Mouse (Mus musculus): ENCODE measurements around the gene Pdss2. TPM values are rescaled to one million over a fixed set of nuclear protein-coding genes. Genes with fewer than 3 reads are reported as not detected.
A peak's percentile ranks its signal among the peaks of the same experiment; 100 is the strongest.

Pdss2 gene
- total and polyA plus RNA-seq, 2 experiments from 2014 or later, result 18.4 to 21.1 TPM

GRCm38 (mm10) chr10:43312211-43312610 is 90.9 kb downstream of the Pdss2 start:
- TF ChIP-seq CTCF (IDR thresholded peaks at IDR 0.05; ENCODE audit: low read depth), result no peak
- 14% methylated on average over 2 of the region's 2 CpGs for WGBS
- peaks cover 14% of the 10 kb centered on the region; the same call in 1 of the 2 replicates for H3K4me1 ChIP-seq (ENCODE audit: insufficient read depth)

GRCm38 (mm10) chr10:43312658-43313417 is 91.6 kb downstream of the Pdss2 start:
- Histone ChIP-seq H3K4me2 (ENCODE audit: low read depth) (no peak overlapping the region), H3K27ac (ENCODE audit: low read depth, low read length) (0 out of 2 replicates have a peak overlapping the region, but pooled peaks have one; percentile 35), H3K36me3 (ENCODE audit: insufficient read depth) (no peaks in the 10 kb centered on the region), H3K4me1 (ENCODE audit: insufficient read depth) (peaks cover 16% of the 10 kb centered on the region; the same call in 1 of the 2 replicates), H3K9me3 (ENCODE audit: low read length) (no peaks in the 10 kb centered on the region), H3K27me3 (ENCODE audit: insufficient read depth, low read length) (no peaks in the 10 kb centered on the region), H3K4me3 (ENCODE audit: low read depth, low read length) (no peak overlapping the region), H3K9ac (no peak overlapping the region)
- ATAC-seq (no peak), DNase-seq (no peak)
- 55% methylated on average over 7 of the region's 7 CpGs for WGBS
- TF ChIP-seq CTCF (IDR thresholded peaks at IDR 0.05; ENCODE audit: low read depth), result no peak

More at GRCm38 (mm10) chr10:43312211-43312610, 90.9 kb downstream of the Pdss2 start:
- H3K27ac ChIP-seq (ENCODE audit: low read depth, low read length), result peak overlapping the region; percentile 29; the same call in 1 of the 2 replicates
- no peaks in the 10 kb centered on the region for H3K27me3 ChIP-seq (ENCODE audit: insufficient read depth, low read length)
- H3K4me2 ChIP-seq (ENCODE audit: low read depth), result no peak overlapping the region
- no peaks in the 10 kb centered on the region for H3K36me3 ChIP-seq (ENCODE audit: insufficient read depth)
- ATAC-seq (peak; percentile 74), DNase-seq (peak; percentile 68)
- no peaks in the 10 kb centered on the region for H3K9me3 ChIP-seq (ENCODE audit: low read length)
- H3K9ac ChIP-seq, result no peak overlapping the region
- no peak overlapping the region for H3K4me3 ChIP-seq (ENCODE audit: low read depth, low read length)

GRCm38 (mm10) chr10:43315228-43315627 is 93.9 kb downstream of the Pdss2 start:
- no peak overlapping the region for H3K4me3 ChIP-seq (ENCODE audit: low read depth, low read length)
- H3K4me2 ChIP-seq (ENCODE audit: low read depth), result no peak overlapping the region
- DNase-seq (no peak), ATAC-seq (no peak)
- H3K9me3 ChIP-seq (ENCODE audit: low read length), result no peaks in the 10 kb centered on the region
- no peak overlapping the region for H3K27ac ChIP-seq (ENCODE audit: low read depth, low read length)
- no peak overlapping the region for H3K9ac ChIP-seq
- no peaks in the 10 kb centered on the region for H3K27me3 ChIP-seq (ENCODE audit: insufficient read depth, low read length)
- peaks cover 16% of the 10 kb centered on the region; the same call in 1 of the 2 replicates for H3K4me1 ChIP-seq (ENCODE audit: insufficient read depth)
- no peaks in the 10 kb centered on the region for H3K36me3 ChIP-seq (ENCODE audit: insufficient read depth)
- TF ChIP-seq CTCF (IDR thresholded peaks at IDR 0.05; ENCODE audit: low read depth), result no peak

- WGBS, result 15% methylated on average over 9 of the region's 9 CpGs
- no peak overlapping the region for H3K9ac ChIP-seq
- no peak for TF ChIP-seq CTCF (IDR thresholded peaks at IDR 0.05; ENCODE audit: low read depth)
- H3K9me3 ChIP-seq (ENCODE audit: low read length), result no peaks in the 10 kb centered on the region
- ATAC-seq (peak; percentile 36; the same call in 1 of the 2 replicates), DNase-seq (no peak)
- H3K27ac ChIP-seq (ENCODE audit: low read depth, low read length), result no peak overlapping the region
- H3K4me2 ChIP-seq (ENCODE audit: low read depth), result no peak overlapping the region
- no peaks in the 10 kb centered on the region for H3K27me3 ChIP-seq (ENCODE audit: insufficient read depth, low read length)
- peaks cover 12% of the 10 kb centered on the region; the same call in 1 of the 2 replicates for H3K4me1 ChIP-seq (ENCODE audit: insufficient read depth)
- H3K36me3 ChIP-seq (ENCODE audit: insufficient read depth), result no peaks in the 10 kb centered on the region
- H3K4me3 ChIP-seq (ENCODE audit: low read depth, low read length), result no peak overlapping the region
These were observed 96.2 kb downstream of the Pdss2 start for GRCm38 (mm10) chr10:43317327-43317951.

- Histone ChIP-seq H3K9ac (no peak overlapping the region), H3K4me1 (ENCODE audit: insufficient read depth) (peaks cover 12% of the 10 kb centered on the region), H3K36me3 (ENCODE audit: insufficient read depth) (no peaks in the 10 kb centered on the region), H3K9me3 (ENCODE audit: low read length) (no peaks in the 10 kb centered on the region), H3K4me3 (ENCODE audit: low read depth, low read length) (no peak overlapping the region), H3K27ac (ENCODE audit: low read depth, low read length) (no peak overlapping the region), H3K27me3 (ENCODE audit: insufficient read depth, low read length) (no peaks in the 10 kb centered on the region), H3K4me2 (ENCODE audit: low read depth) (no peak overlapping the region)
- ATAC-seq (no peak), DNase-seq (no peak)
- TF ChIP-seq CTCF (IDR thresholded peaks at IDR 0.05; ENCODE audit: low read depth), result no peak
- WGBS, result 89% methylated on average over 5 of the region's 5 CpGs
These were observed 99.7 kb downstream of the Pdss2 start for GRCm38 (mm10) chr10:43321019-43321418.

- Histone ChIP-seq H3K4me2 (ENCODE audit: low read depth) (no peak overlapping the region), H3K27ac (ENCODE audit: low read depth, low read length) (no peak overlapping the region), H3K36me3 (ENCODE audit: insufficient read depth) (no peaks in the 10 kb centered on the region), H3K4me3 (ENCODE audit: low read depth, low read length) (no peak overlapping the region), H3K9me3 (ENCODE audit: low read length) (no peaks in the 10 kb centered on the region), H3K27me3 (ENCODE audit: insufficient read depth, low read length) (no peaks in the 10 kb centered on the region), H3K4me1 (ENCODE audit: insufficient read depth) (peaks cover 9% of the 10 kb centered on the region), H3K9ac (no peak overlapping the region)
- WGBS, result 31% methylated on average over 9 of the region's 9 CpGs
- ATAC-seq (peak; percentile 59), DNase-seq (no peak)
- TF ChIP-seq CTCF (IDR thresholded peaks at IDR 0.05; ENCODE audit: low read depth), result no peak
These were observed 101.3 kb downstream of the Pdss2 start for GRCm38 (mm10) chr10:43322446-43323178.
